Mouse (Mus musculus): ENCODE data around the gene Atp6v0a4. TPM values are rescaled to one million over a fixed set of nuclear protein-coding genes. Genes with fewer than 3 reads are reported as not detected.

The Atp6v0a4 gene
- polyA plus RNA-seq, 1 experiment from 2014 or later, result 3.7 TPM

DNA sequence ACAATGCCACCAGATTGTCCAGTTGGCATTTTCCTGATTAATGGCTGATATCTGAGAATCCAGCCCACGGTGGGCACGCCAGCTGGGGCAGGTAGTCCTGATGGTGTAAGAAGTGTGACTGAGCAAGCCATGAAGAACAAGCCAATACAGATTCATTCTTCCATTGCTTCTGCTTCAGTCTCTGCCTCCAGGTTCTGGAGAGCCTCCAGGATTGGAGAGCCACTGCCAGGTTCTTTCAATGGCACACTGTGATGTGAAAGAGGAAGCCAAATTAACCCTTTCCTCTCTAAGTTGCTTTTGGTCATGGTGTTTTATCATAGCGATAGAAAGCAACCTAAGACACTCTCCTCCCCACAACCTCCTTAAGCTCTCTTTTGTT, 59.3 kb downstream of the Atp6v0a4 start:
- no peak overlapping the region for H3K4me2 ChIP-seq (replicated peaks; ENCODE audit: low read depth, low read length)
- no peaks in the 10 kb centered on the region for H3K36me3 ChIP-seq (ENCODE audit: control insufficient read depth, insufficient read depth, low read length)
- H3K4me3 ChIP-seq (ENCODE audit: low read depth, low read length), result no peak overlapping the region
- no peak for ATAC-seq (ENCODE audit: insufficient number of reproducible peaks, insufficient read depth, low FRiP score, low read depth)
- H3K9ac ChIP-seq (replicated peaks; ENCODE audit: low read depth, low read length), result no peak overlapping the region
- no peak overlapping the region for H3K27ac ChIP-seq (ENCODE audit: low read length)
- H3K9me3 ChIP-seq (ENCODE audit: control insufficient read depth, low read depth, low read length), result no peaks in the 10 kb centered on the region
- 0 out of 2 replicates have a peak, but pooled peaks cover 5% of the 10 kb centered on the region for H3K4me1 ChIP-seq (ENCODE audit: control insufficient read depth, insufficient read depth, low read length)
- no peaks in the 10 kb centered on the region for H3K27me3 ChIP-seq (ENCODE audit: control insufficient read depth, insufficient read depth, low read length)
- WGBS, result 81% methylated on average over 3 of the region's 3 CpGs

DNA sequence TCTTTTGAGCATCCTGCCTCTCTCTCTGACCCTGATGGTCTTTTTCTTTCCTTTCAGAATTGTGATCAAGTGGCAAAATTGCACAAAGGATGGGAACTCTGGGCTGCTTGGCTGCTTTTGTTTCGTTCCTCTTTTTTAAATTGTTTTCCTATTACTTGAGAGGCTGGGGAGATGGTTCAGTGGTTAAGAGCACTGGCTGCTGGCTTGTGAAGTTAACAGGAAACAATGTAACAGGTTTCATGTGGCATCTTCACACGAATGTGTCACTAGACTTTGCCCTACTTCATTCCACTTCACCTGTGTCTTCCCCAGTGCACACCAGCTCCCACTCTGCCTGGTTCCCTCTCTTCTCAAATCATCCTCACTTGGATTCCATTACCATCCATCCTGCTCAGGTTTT, 59.8 kb downstream of the Atp6v0a4 start:
- 0 out of 2 replicates have a peak, but pooled peaks cover 5% of the 10 kb centered on the region for H3K4me1 ChIP-seq (ENCODE audit: control insufficient read depth, insufficient read depth, low read length)
- H3K4me3 ChIP-seq (ENCODE audit: low read depth, low read length), result no peak overlapping the region
- no peak overlapping the region for H3K27ac ChIP-seq (ENCODE audit: low read length)
- WGBS, result 82% methylated on average over 2 of the region's 2 CpGs
- H3K9ac ChIP-seq (replicated peaks; ENCODE audit: low read depth, low read length), result no peak overlapping the region
- no peaks in the 10 kb centered on the region for H3K27me3 ChIP-seq (ENCODE audit: control insufficient read depth, insufficient read depth, low read length)
- H3K36me3 ChIP-seq (ENCODE audit: control insufficient read depth, insufficient read depth, low read length), result no peaks in the 10 kb centered on the region
- no peak for ATAC-seq (ENCODE audit: insufficient number of reproducible peaks, insufficient read depth, low FRiP score, low read depth)
- H3K9me3 ChIP-seq (ENCODE audit: control insufficient read depth, low read depth, low read length), result no peaks in the 10 kb centered on the region
- no peak overlapping the region for H3K4me2 ChIP-seq (replicated peaks; ENCODE audit: low read depth, low read length)

DNA sequence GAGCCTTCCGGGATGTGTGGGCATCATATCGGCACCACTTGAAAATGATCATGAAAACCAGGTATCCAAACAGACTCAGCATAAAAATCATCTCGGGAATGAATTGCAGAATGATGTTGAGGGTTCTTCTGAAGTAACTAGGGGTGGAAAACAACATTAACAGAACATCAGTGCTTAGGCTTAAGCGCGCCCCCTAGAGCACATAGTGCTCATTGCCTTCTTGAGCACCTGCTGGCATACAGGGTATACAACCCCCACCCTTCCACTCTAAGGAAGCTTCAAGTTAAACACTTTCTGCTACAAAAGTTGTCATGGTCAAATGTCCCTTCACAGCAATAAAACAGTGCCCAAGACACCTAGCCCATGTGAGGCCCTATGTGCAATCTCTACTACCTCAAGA, 65.6 kb downstream of the Atp6v0a4 start:
- no peak for ATAC-seq (ENCODE audit: insufficient number of reproducible peaks, insufficient read depth, low FRiP score, low read depth)
- H3K36me3 ChIP-seq (ENCODE audit: control insufficient read depth, insufficient read depth, low read length), result no peaks in the 10 kb centered on the region
- no peak overlapping the region for H3K27ac ChIP-seq (ENCODE audit: low read length)

DNA sequence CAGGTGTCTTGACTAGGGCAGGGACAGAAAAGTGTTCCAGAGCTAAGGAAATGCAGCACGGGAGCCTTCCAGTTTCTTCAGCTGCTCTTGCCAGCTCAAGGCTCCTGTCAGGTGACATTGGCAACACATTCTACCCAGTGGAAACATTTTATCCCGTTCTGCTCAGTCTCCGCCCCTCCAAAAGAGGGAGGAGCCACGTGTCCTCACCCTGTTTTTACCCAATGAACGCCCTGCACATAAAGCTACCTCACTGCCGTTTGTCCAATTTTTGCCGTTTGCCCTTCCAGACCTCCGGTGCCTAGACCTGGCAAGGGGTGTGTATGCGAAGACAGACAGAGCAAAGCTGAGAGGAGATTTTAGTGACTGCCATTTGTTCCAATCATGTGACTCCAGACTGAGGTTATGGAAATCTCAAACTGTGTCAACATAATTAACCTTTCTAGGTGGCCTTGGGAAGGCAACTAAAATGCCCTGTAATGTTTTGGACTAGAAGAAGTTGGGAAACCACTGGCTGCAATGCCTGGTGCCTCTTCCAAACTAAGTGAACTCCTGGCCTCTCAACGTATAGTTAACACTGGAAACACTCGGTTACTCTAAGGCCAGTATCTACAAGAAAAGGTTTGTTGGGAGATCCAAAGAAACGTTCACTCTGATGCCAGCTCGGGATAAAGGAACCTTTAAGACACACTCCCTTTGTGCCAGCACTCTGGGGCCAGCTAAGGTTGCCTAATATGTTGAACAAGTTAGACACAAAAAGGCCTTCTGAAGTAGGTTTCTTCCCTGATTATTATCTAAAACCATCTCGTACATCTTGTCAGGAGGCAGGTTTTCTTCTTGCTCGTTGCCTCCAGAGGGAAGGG, 68.7 kb downstream of the Atp6v0a4 start:
- no peak overlapping the region for H3K9ac ChIP-seq (replicated peaks; ENCODE audit: low read depth, low read length)
- H3K4me3 ChIP-seq (ENCODE audit: low read depth, low read length), result no peak overlapping the region
- no peak for ATAC-seq (ENCODE audit: insufficient number of reproducible peaks, insufficient read depth, low FRiP score, low read depth)
- no peaks in the 10 kb centered on the region for H3K27me3 ChIP-seq (ENCODE audit: control insufficient read depth, insufficient read depth, low read length)
- H3K9me3 ChIP-seq (ENCODE audit: control insufficient read depth, low read depth, low read length), result no peaks in the 10 kb centered on the region
- H3K27ac ChIP-seq (ENCODE audit: low read length), result no peak overlapping the region
- H3K4me2 ChIP-seq (replicated peaks; ENCODE audit: low read depth, low read length), result no peak overlapping the region
- 78% methylated on average over 15 of the region's 15 CpGs for WGBS
- H3K36me3 ChIP-seq (ENCODE audit: control insufficient read depth, insufficient read depth, low read length), result no peaks in the 10 kb centered on the region
- H3K4me1 ChIP-seq (ENCODE audit: control insufficient read depth, insufficient read depth, low read length), result no peaks in the 10 kb centered on the region

More for the DNA sequence above, 65.6 kb downstream of the Atp6v0a4 start:
- Histone ChIP-seq H3K9ac (replicated peaks; ENCODE audit: low read depth, low read length) (no peak overlapping the region), H3K9me3 (ENCODE audit: control insufficient read depth, low read depth, low read length) (no peaks in the 10 kb centered on the region), H3K4me2 (replicated peaks; ENCODE audit: low read depth, low read length) (no peak overlapping the region), H3K4me1 (ENCODE audit: control insufficient read depth, insufficient read depth, low read length) (no peaks in the 10 kb centered on the region), H3K4me3 (ENCODE audit: low read depth, low read length) (no peak overlapping the region), H3K27me3 (ENCODE audit: control insufficient read depth, insufficient read depth, low read length) (no peaks in the 10 kb centered on the region)
- WGBS, result 50% methylated on average over 5 of the region's 5 CpGs

DNA sequence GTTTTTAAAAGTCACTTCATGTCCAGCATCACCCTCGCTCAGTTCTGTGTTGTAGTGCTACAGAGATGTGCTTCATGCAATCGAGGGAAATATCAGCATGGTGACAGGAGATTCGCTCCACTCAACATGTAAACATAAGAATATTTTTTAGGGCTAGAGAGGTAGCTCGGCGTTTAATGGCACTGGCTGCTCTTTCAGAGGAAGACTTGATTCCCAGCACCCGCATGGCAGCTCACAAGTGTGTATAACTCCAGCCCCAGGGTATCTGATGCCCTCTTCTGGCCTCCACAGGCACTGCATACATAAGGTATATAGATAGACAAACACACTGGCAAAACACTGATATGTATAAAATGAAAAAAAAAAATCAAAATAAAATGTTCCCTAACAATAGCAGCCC, 74.8 kb downstream of the Atp6v0a4 start:
- H3K4me1 ChIP-seq (ENCODE audit: control insufficient read depth, insufficient read depth, low read length), result no peaks in the 10 kb centered on the region; the same call in 1 of the 2 replicates
- no peak for ATAC-seq (ENCODE audit: insufficient number of reproducible peaks, insufficient read depth, low FRiP score, low read depth)
- H3K9me3 ChIP-seq (ENCODE audit: control insufficient read depth, low read depth, low read length), result no peaks in the 10 kb centered on the region
- H3K9ac ChIP-seq (replicated peaks; ENCODE audit: low read depth, low read length), result no peak overlapping the region
- no peak overlapping the region for H3K4me3 ChIP-seq (ENCODE audit: low read depth, low read length)
- H3K36me3 ChIP-seq (ENCODE audit: control insufficient read depth, insufficient read depth, low read length), result no peaks in the 10 kb centered on the region
- no peaks in the 10 kb centered on the region for H3K27me3 ChIP-seq (ENCODE audit: control insufficient read depth, insufficient read depth, low read length)
- no peak overlapping the region for H3K4me2 ChIP-seq (replicated peaks; ENCODE audit: low read depth, low read length)
- H3K27ac ChIP-seq (ENCODE audit: low read length), result no peak overlapping the region
- WGBS, result 91% methylated on average over 6 of the region's 6 CpGs

DNA sequence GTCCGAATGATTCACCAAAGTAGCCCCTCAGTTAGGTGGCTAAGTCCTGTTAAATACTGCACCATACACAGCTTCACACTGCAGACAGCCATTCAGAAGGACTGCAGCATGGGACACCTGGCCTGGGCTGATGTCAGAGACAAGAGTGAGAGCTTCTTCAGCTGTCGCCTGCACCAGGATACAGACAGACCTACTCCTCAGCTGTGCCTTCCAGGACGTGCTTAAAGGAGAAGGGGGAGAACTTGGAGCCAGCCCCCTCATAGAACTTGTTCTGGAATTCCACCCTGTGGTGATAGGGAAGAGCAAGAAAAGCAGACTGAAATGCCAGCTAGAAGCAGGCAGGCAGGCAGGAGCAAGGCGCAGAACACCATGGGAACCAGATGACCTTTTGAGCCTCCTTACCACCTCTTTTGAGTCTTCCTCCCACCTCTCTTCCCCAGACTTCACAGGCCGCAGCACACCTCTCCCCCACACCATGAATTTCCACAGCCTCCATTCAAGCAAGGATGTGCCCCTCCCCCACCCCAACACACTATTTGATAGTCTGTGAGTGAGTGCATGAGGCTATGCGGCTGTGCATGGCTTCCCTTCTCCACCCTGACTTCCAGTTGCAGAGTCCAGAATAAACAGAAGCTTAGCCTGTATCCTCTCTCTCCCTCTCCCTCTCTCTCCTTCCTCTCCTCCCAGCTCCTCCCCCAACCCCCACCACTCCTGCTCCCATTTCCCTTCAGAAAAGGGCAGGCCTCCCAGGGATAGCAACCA, 75.4 kb downstream of the Atp6v0a4 start:
- Histone ChIP-seq H3K4me1 (ENCODE audit: control insufficient read depth, insufficient read depth, low read length) (no peaks in the 10 kb centered on the region; the same call in 1 of the 2 replicates), H3K27me3 (ENCODE audit: control insufficient read depth, insufficient read depth, low read length) (no peaks in the 10 kb centered on the region), H3K36me3 (ENCODE audit: control insufficient read depth, insufficient read depth, low read length) (no peaks in the 10 kb centered on the region), H3K4me2 (replicated peaks; ENCODE audit: low read depth, low read length) (no peak overlapping the region), H3K9ac (replicated peaks; ENCODE audit: low read depth, low read length) (no peak overlapping the region), H3K9me3 (ENCODE audit: control insufficient read depth, low read depth, low read length) (no peaks in the 10 kb centered on the region), H3K27ac (ENCODE audit: low read length) (peak overlapping the region; percentile 48; the same call in 1 of the 2 replicates), H3K4me3 (ENCODE audit: low read depth, low read length) (no peak overlapping the region)
- WGBS, result 40% methylated on average over 6 of the region's 6 CpGs
- ATAC-seq (ENCODE audit: insufficient number of reproducible peaks, insufficient read depth, low FRiP score, low read depth), result peak; percentile 28; the same call in 1 of the 2 replicates

DNA sequence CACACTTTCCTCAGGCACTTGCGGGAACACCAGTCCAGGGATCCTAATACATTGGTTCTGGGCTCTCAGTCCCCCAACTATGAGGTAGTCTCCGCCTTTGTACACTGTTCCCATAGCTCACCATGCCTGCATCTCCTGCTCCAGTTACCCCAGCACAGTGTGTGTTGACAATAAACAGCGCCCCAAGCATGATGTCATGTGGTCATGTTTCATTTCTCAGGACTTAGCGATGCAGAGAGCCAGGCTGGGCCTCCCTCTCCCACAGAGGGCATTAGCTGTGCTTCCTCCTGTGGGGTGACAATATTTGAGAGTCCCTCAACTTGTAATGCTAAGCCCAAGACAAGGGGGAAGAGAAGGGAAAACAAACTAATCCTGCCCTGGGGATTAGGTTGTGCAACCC, 76.4 kb downstream of the Atp6v0a4 start:
- Histone ChIP-seq H3K4me2 (replicated peaks; ENCODE audit: low read depth, low read length) (no peak overlapping the region), H3K27ac (ENCODE audit: low read length) (no peak overlapping the region), H3K9me3 (ENCODE audit: control insufficient read depth, low read depth, low read length) (no peaks in the 10 kb centered on the region), H3K27me3 (ENCODE audit: control insufficient read depth, insufficient read depth, low read length) (no peaks in the 10 kb centered on the region), H3K9ac (replicated peaks; ENCODE audit: low read depth, low read length) (no peak overlapping the region), H3K4me3 (ENCODE audit: low read depth, low read length) (no peak overlapping the region), H3K4me1 (ENCODE audit: control insufficient read depth, insufficient read depth, low read length) (no peaks in the 10 kb centered on the region; the same call in 1 of the 2 replicates), H3K36me3 (ENCODE audit: control insufficient read depth, insufficient read depth, low read length) (no peaks in the 10 kb centered on the region)
- no peak for ATAC-seq (ENCODE audit: insufficient number of reproducible peaks, insufficient read depth, low FRiP score, low read depth)
- 75% methylated on average over 4 of the region's 4 CpGs for WGBS

DNA sequence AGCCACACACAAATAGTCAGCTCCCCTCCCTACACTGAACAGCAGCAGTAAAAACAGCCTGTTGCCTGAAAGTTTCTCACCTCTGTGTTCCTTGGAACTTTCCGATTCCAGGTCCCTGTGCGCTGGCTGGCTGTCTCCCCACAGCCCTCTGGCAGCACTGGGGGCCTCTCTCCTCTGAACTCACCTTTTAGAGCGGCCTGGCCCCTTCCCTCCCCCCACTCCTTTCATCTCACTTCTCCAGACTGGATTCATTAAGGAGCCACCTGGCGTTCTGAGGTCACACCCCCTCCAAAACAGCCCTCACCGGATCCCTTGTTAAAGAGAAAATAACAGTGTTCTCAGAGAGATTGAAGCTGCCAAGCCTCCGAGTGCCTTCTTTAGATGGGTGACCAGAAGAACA, 77.5 kb downstream of the Atp6v0a4 start, which contains the start of gene Svopl:
TSS of gene Svopl (minus strand) at position 159 of the 400 bp plus-strand sequence.
- WGBS, result 22% methylated on average over 6 of the region's 6 CpGs

More for the DNA sequence above, 77.5 kb downstream of the Atp6v0a4 start, which contains the start of gene Svopl:
- Histone ChIP-seq H3K27ac (ENCODE audit: low read length) (no peak within 1 kb of the TSS), H3K9ac (replicated peaks; ENCODE audit: low read depth, low read length) (no peak within 1 kb of the TSS), H3K9me3 (ENCODE audit: control insufficient read depth, low read depth, low read length) (no peaks in the 10 kb centered on the region), H3K36me3 (ENCODE audit: control insufficient read depth, insufficient read depth, low read length) (no peaks in the 10 kb centered on the region), H3K4me1 (ENCODE audit: control insufficient read depth, insufficient read depth, low read length) (no peaks in the 10 kb centered on the region; the same call in 1 of the 2 replicates), H3K27me3 (ENCODE audit: control insufficient read depth, insufficient read depth, low read length) (no peaks in the 10 kb centered on the region), H3K4me3 (ENCODE audit: low read depth, low read length) (no peak within 1 kb of the TSS), H3K4me2 (replicated peaks; ENCODE audit: low read depth, low read length) (no peak within 1 kb of the TSS)
- ATAC-seq (ENCODE audit: insufficient number of reproducible peaks, insufficient read depth, low FRiP score, low read depth), result no peak

All from stomach, embryonic 14.5 days (tissue).